Mouse (Mus musculus) hindbrain, embryonic 12.5 days (tissue): Measurements from ENCODE around the gene Neurod4. TPM values are rescaled to one million over a fixed set of nuclear protein-coding genes. Genes with fewer than 3 reads are reported as not detected.

Experiments used
- ATAC-seq: fragments of 200-750 bp; cut with Nextera tagmentation; 2 replicates; pipeline ENCODE4 v1.8.0; 2017; ENCODE audit warnings: moderate TSS enrichment; ENCODE audit not compliant: low FRiP score
- H3K27ac ChIP-seq: fragments of 300-500 bp; sonication (generic); 2 replicates; pipeline ENCODE4 v1.5.1; 2016; ENCODE audit warnings: mild to moderate bottlenecking
- H3K27me3 ChIP-seq: fragments of 300-500 bp; sonication (generic); 2 replicates; pipeline ENCODE4 v1.6.1; 2016; ENCODE audit warnings: mild to moderate bottlenecking
- H3K36me3 ChIP-seq: fragments of 300-500 bp; sonication (generic); 2 replicates; pipeline ENCODE4 v1.6.1; 2016; ENCODE audit warnings: mild to moderate bottlenecking
- H3K4me1 ChIP-seq: fragments of 300-500 bp; sonication (generic); 2 replicates; pipeline ENCODE4 v1.6.1; 2016
- H3K4me2 ChIP-seq: fragments of 300-500 bp; sonication (generic); replicated peaks from 2 replicates; pipeline ENCODE4 v1.6.1; 2016; ENCODE audit warnings: mild to moderate bottlenecking
- H3K4me3 ChIP-seq: fragments of 300-500 bp; sonication (generic); 2 replicates; pipeline ENCODE4 v1.5.1; 2016; ENCODE audit warnings: mild to moderate bottlenecking
- H3K9ac ChIP-seq: fragments of 300-500 bp; sonication (generic); 2 replicates; pipeline ENCODE4 v1.6.1; 2016; ENCODE audit warnings: mild to moderate bottlenecking, moderate library complexity
- H3K9me3 ChIP-seq: fragments of 300-500 bp; sonication (generic); replicated peaks from 2 replicates; pipeline ENCODE4 v1.6.1; 2016; ENCODE audit warnings: mild to moderate bottlenecking
- WGBS: fragments of 180-500 bp; shearing (Covaris S2); methylation state at CpG from one replicate; pipeline ENCODE4 v1.1.7; 2016; 5-methylcytosine and 5-hydroxymethylcytosine counted together
- polyA plus RNA-seq: library from polyadenylated mRNA; unstranded; fragments of >200 nt; fragmentation: Nextera tagmentation; extraction: Ambion mirVana; gene quantifications from 2 replicates; pipeline ENCODE4 v1.2.1, GENCODE M21; 2016

Gene Neurod4
- polyA plus RNA-seq, 1 experiment from 2014 or later: 7.8 TPM

- ATAC-seq: peak; percentile 91
- H3K4me2 ChIP-seq: no peak overlapping the region
- no peak overlapping the region for H3K27ac ChIP-seq
- WGBS: 9% methylated on average over 3 of the region's 3 CpGs
- no peak overlapping the region for H3K9ac ChIP-seq
- H3K27me3 ChIP-seq: no peaks in the 10 kb centered on the region
- peaks cover 8% of the 10 kb centered on the region for H3K4me1 ChIP-seq
- H3K4me3 ChIP-seq: no peak overlapping the region
- no peaks in the 10 kb centered on the region for H3K36me3 ChIP-seq
- no peaks in the 10 kb centered on the region for H3K9me3 ChIP-seq
Measured at GRCm38 (mm10) chr10:130293741-130294408, 13.8 kb upstream of the Neurod4 start.

GRCm38 (mm10) chr10:130288007-130288406 is 8.0 kb upstream of the Neurod4 start:
- no peaks in the 10 kb centered on the region for H3K27me3 ChIP-seq
- H3K9ac ChIP-seq: no peak overlapping the region
- H3K27ac ChIP-seq: no peak overlapping the region
- no peak overlapping the region for H3K4me3 ChIP-seq
- WGBS: 38% methylated on average over 3 of the region's 3 CpGs
- no peak for ATAC-seq
- no peak overlapping the region for H3K4me2 ChIP-seq
- no peaks in the 10 kb centered on the region for H3K9me3 ChIP-seq
- 0 out of 2 replicates have a peak, but pooled peaks cover 4% of the 10 kb centered on the region for H3K4me1 ChIP-seq
- no peaks in the 10 kb centered on the region for H3K36me3 ChIP-seq

GRCm38 (mm10) chr10:130287201-130287600 is 7.2 kb upstream of the Neurod4 start:
- 63% methylated on average over 1 of the region's 1 CpGs for WGBS
- Histone ChIP-seq H3K36me3 (no peaks in the 10 kb centered on the region), H3K4me1 (peaks cover 4% of the 10 kb centered on the region; the same call in 1 of the 2 replicates), H3K9me3 (no peaks in the 10 kb centered on the region), H3K4me3 (no peak overlapping the region), H3K27ac (no peak overlapping the region), H3K4me2 (no peak overlapping the region), H3K9ac (no peak overlapping the region), H3K27me3 (no peaks in the 10 kb centered on the region)
- no peak for ATAC-seq

GRCm38 (mm10) chr10:130281982-130282449 is 2.0 kb upstream of the Neurod4 start:
- peaks cover 7% of the 10 kb centered on the region for H3K4me1 ChIP-seq
- no peaks in the 10 kb centered on the region for H3K27me3 ChIP-seq
- no peak overlapping the region for H3K9ac ChIP-seq
- no peak overlapping the region for H3K4me2 ChIP-seq
- ATAC-seq: peak; percentile 89
- H3K27ac ChIP-seq: no peak overlapping the region
- H3K4me3 ChIP-seq: no peak overlapping the region
- H3K9me3 ChIP-seq: no peaks in the 10 kb centered on the region
- no peaks in the 10 kb centered on the region for H3K36me3 ChIP-seq
- 0% methylated on average over 1 of the region's 1 CpGs for WGBS

GRCm38 (mm10) chr10:130276496-130276895 is 3.5 kb downstream of the Neurod4 start:
- no peak overlapping the region for H3K27ac ChIP-seq
- H3K27me3 ChIP-seq: no peaks in the 10 kb centered on the region
- no peaks in the 10 kb centered on the region for H3K36me3 ChIP-seq
- WGBS: 75% methylated on average over 2 of the region's 2 CpGs
- H3K4me2 ChIP-seq: no peak overlapping the region
- no peak overlapping the region for H3K4me3 ChIP-seq
- H3K4me1 ChIP-seq: peaks cover 7% of the 10 kb centered on the region
- H3K9ac ChIP-seq: no peak overlapping the region
- no peaks in the 10 kb centered on the region for H3K9me3 ChIP-seq
- ATAC-seq: no peak

GRCm38 (mm10) chr10:130275759-130276158 is 4.3 kb downstream of the Neurod4 start:
- H3K27ac ChIP-seq: no peak overlapping the region
- no peak overlapping the region for H3K4me3 ChIP-seq
- H3K4me2 ChIP-seq: no peak overlapping the region
- ATAC-seq: no peak
- WGBS: 59% methylated on average over 2 of the region's 2 CpGs
- no peak overlapping the region for H3K9ac ChIP-seq
- H3K9me3 ChIP-seq: no peaks in the 10 kb centered on the region
- peaks cover 7% of the 10 kb centered on the region for H3K4me1 ChIP-seq
- H3K27me3 ChIP-seq: no peaks in the 10 kb centered on the region
- no peaks in the 10 kb centered on the region for H3K36me3 ChIP-seq

GRCm38 (mm10) chr10:130263203-130263602 is 16.8 kb downstream of the Neurod4 start:
- Histone ChIP-seq H3K4me2 (no peak overlapping the region), H3K4me1 (no peaks in the 10 kb centered on the region), H3K4me3 (no peak overlapping the region), H3K9me3 (no peaks in the 10 kb centered on the region), H3K36me3 (no peaks in the 10 kb centered on the region), H3K9ac (no peak overlapping the region), H3K27me3 (no peaks in the 10 kb centered on the region), H3K27ac (no peak overlapping the region)
- WGBS: 53% methylated on average over 4 of the region's 4 CpGs
- ATAC-seq: no peak

- no peaks in the 10 kb centered on the region for H3K27me3 ChIP-seq
- H3K9ac ChIP-seq: no peak overlapping the region
- no peak overlapping the region for H3K4me2 ChIP-seq
- WGBS: 67% methylated on average over 1 of the region's 1 CpGs
- H3K27ac ChIP-seq: no peak overlapping the region
- peak; percentile 65 for ATAC-seq
- no peaks in the 10 kb centered on the region for H3K36me3 ChIP-seq
- no peaks in the 10 kb centered on the region for H3K9me3 ChIP-seq
- no peaks in the 10 kb centered on the region for H3K4me1 ChIP-seq
- no peak overlapping the region for H3K4me3 ChIP-seq
Measured at GRCm38 (mm10) chr10:130259483-130259882, 20.6 kb downstream of the Neurod4 start.

- no peak overlapping the region for H3K4me3 ChIP-seq
- no peaks in the 10 kb centered on the region for H3K36me3 ChIP-seq
- peak; percentile 85 for ATAC-seq
- peaks cover 7% of the 10 kb centered on the region; the same call in 1 of the 2 replicates for H3K4me1 ChIP-seq
- no peak overlapping the region for H3K4me2 ChIP-seq
- WGBS: 0% methylated on average over 2 of the region's 2 CpGs
- H3K27ac ChIP-seq: no peak overlapping the region
- H3K27me3 ChIP-seq: no peaks in the 10 kb centered on the region
- no peaks in the 10 kb centered on the region for H3K9me3 ChIP-seq
- H3K9ac ChIP-seq: no peak overlapping the region
Measured at GRCm38 (mm10) chr10:130244271-130244670, 35.8 kb downstream of the Neurod4 start.

GRCm38 (mm10) chr10:130238318-130239209 is 41.5 kb downstream of the Neurod4 start:
- ATAC-seq: peak; percentile 38; the same call in 1 of the 2 replicates
- 54% methylated on average over 2 of the region's 2 CpGs for WGBS
- no peaks in the 10 kb centered on the region for H3K9me3 ChIP-seq
- no peak overlapping the region for H3K27ac ChIP-seq
- H3K4me3 ChIP-seq: no peak overlapping the region
- no peaks in the 10 kb centered on the region for H3K36me3 ChIP-seq
- H3K27me3 ChIP-seq: no peaks in the 10 kb centered on the region
- H3K9ac ChIP-seq: no peak overlapping the region
- no peaks in the 10 kb centered on the region for H3K4me1 ChIP-seq
- no peak overlapping the region for H3K4me2 ChIP-seq

- Histone ChIP-seq H3K4me1 (no peaks in the 10 kb centered on the region), H3K4me2 (no peak overlapping the region), H3K36me3 (no peaks in the 10 kb centered on the region), H3K27ac (no peak overlapping the region), H3K9me3 (no peaks in the 10 kb centered on the region), H3K4me3 (no peak overlapping the region), H3K9ac (no peak overlapping the region), H3K27me3 (no peaks in the 10 kb centered on the region)
- peak; percentile 77 for ATAC-seq
- whole genome bisulfite sequencing: 22% methylated on average over 1 of the region's 1 CpGs
Measured at GRCm38 (mm10) chr10:130234576-130234975, 45.5 kb downstream of the Neurod4 start.

GRCm38 (mm10) chr10:130232117-130232516 is 47.9 kb downstream of the Neurod4 start:
- Histone ChIP-seq H3K27ac (no peak overlapping the region), H3K4me3 (no peak overlapping the region), H3K27me3 (no peaks in the 10 kb centered on the region), H3K9ac (no peak overlapping the region), H3K4me1 (no peaks in the 10 kb centered on the region), H3K36me3 (no peaks in the 10 kb centered on the region), H3K4me2 (no peak overlapping the region), H3K9me3 (no peaks in the 10 kb centered on the region)
- WGBS: 66% methylated on average over 1 of the region's 1 CpGs
- no peak for ATAC-seq
